Mouse (Mus musculus): ENCODE data around the gene Cadm1. TPM values are rescaled to one million over a fixed set of nuclear protein-coding genes. Genes with fewer than 3 reads are reported as not detected.

Cadm1 gene
- polyA plus RNA-seq, 1 experiment from 2014 or later: 40.1 TPM

DNA sequence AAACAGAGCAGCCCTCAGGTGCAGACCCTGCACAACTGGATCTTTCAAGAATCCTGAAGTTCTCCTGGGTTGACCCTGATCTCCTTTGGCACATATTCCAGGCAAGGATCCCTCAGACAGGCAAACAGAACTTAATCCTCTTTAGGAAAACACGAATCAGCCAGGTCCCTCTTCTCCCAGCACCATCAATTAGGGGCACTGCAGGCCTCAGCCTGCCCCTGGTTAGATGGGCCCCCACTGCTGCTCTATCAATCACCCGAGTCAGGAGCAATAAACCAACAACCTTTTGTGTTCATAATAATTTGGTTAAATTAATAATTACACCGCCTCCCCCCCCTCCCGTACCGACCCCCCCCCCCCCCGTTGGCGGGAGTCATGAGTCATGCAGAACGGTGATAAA is 308.2 kb downstream of the Cadm1 start:
- WGBS: 10% methylated on average over 8 of the region's 8 CpGs

DNA sequence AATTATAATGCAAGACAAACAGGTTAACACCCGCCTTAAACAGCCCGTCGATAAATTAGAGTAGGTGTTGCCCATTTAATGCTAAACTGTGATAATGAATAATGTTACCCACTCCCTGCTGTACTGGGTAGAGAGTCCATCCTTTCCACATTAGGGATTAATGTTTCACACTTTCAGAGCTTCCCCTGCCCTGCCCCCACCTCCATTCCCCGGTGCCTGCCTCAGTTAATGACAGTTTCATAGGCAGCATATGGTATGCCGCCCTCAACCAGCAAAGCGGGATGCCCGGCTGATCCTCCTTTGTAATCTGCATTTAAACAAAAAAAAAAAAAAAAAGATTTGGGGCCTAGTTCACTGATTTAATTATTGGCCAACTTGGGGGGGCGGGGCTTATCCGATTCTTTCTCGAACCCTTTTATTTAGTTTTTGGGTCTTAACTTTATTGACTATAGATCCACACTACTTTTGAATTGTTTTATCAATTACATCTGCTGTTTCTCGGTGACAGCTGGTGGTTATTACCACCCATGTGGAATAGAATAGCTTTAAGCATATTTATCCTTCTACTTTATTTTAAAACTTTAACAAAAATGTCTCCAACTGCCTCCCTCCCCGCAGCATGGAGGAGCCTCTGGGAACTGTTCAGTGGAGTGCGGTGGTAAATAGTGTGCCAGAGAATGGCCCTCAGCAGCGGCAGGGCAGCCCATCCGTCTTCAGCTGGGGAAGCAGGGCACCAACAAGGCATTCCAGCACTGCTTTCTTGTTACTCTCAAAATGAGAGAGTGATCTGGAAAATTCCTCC is 309.1 kb downstream of the Cadm1 start:
- H3K27me3 ChIP-seq (replicated peaks): no peaks in the 10 kb centered on the region
- H3K4me1 ChIP-seq: no peaks in the 10 kb centered on the region
- H3K9me3 ChIP-seq: no peaks in the 10 kb centered on the region
- H3K4me3 ChIP-seq (replicated peaks): no peak overlapping the region
- no peak for ATAC-seq (ENCODE audit: insufficient read depth, low FRiP score, low read depth)
- no peaks in the 10 kb centered on the region for H3K36me3 ChIP-seq
- no peak overlapping the region for H3K27ac ChIP-seq
- H3K9ac ChIP-seq: no peak overlapping the region
- 32% methylated on average over 15 of the region's 15 CpGs for WGBS
- no peak overlapping the region for H3K4me2 ChIP-seq

More for the DNA sequence above, 308.2 kb downstream of the Cadm1 start:
- Histone ChIP-seq H3K4me1 (no peaks in the 10 kb centered on the region), H3K27me3 (replicated peaks) (no peaks in the 10 kb centered on the region), H3K4me2 (no peak overlapping the region), H3K36me3 (no peaks in the 10 kb centered on the region), H3K9ac (no peak overlapping the region), H3K27ac (no peak overlapping the region), H3K4me3 (replicated peaks) (no peak overlapping the region), H3K9me3 (no peaks in the 10 kb centered on the region)
- ATAC-seq (ENCODE audit: insufficient read depth, low FRiP score, low read depth): no peak

DNA sequence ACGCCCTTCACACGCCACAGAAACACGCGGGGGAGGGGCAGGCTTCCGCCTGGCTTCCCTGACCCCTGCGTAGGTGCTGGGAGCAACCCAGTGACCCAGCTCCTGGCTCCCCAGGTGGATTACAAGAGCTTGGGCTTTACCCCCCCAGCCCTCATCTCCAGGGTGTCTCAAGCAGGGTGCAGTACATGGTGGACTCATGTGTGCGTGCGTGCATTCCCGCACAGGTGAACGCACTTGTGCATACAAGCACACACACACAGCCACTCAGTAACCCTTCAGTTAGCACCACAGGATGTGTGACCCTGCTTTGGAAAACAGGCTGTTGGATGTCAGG is 309.7 kb downstream of the Cadm1 start:
- no peak overlapping the region for H3K4me3 ChIP-seq (replicated peaks)
- H3K36me3 ChIP-seq: no peaks in the 10 kb centered on the region
- H3K27ac ChIP-seq: no peak overlapping the region
- ATAC-seq (ENCODE audit: insufficient read depth, low FRiP score, low read depth): no peak
- no peak overlapping the region for H3K4me2 ChIP-seq
- no peaks in the 10 kb centered on the region for H3K27me3 ChIP-seq (replicated peaks)
- no peaks in the 10 kb centered on the region for H3K9me3 ChIP-seq
- no peak overlapping the region for H3K9ac ChIP-seq
- WGBS: 62% methylated on average over 10 of the region's 10 CpGs
- H3K4me1 ChIP-seq: no peaks in the 10 kb centered on the region

DNA sequence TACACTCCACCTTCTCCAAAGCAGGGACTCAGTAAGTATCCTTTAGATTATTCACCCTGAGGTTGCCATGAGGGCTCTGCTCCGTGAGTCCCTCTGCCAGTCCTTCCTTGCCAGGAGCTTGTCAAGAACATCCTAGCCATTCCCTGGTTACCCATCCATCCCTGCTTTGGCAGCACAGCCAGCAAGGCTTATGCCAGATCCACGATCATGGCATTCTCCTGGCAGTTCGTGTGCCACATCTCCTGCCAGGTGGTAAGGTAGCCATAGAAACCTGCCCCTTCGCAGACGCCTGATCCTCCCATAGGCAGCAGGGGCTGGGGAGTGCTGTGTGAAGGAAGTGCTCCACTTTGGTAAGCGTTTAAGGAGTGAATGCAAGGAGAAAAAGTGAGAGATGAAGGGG is 313.4 kb downstream of the Cadm1 start:
- Histone ChIP-seq H3K9me3 (no peaks in the 10 kb centered on the region), H3K4me2 (no peak overlapping the region), H3K27me3 (replicated peaks) (no peaks in the 10 kb centered on the region), H3K4me1 (no peaks in the 10 kb centered on the region), H3K4me3 (replicated peaks) (no peak overlapping the region), H3K27ac (no peak overlapping the region), H3K9ac (no peak overlapping the region), H3K36me3 (no peaks in the 10 kb centered on the region)
- ATAC-seq (ENCODE audit: insufficient read depth, low FRiP score, low read depth): no peak
- WGBS: 82% methylated on average over 6 of the region's 6 CpGs

DNA sequence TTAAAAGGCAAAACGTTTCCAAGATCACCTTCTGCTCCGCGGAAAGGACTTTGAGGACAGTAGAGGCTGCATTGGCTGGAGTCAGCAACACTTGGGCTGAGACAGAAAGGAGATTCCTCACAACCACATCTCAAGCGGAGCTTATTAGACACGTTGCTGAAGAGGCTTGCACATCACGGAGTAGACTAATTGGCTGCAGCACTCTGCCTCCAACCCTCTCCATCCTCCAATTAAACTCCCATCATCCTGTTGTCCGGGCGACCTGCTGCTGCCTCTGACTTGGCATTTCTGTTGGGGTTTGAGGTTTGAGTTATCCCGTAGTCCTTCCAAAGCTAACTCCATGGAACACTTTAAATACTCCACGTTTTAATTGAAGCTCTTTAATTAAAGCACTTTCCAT is 316.3 kb downstream of the Cadm1 start:
- Histone ChIP-seq H3K4me2 (no peak overlapping the region), H3K4me1 (no peaks in the 10 kb centered on the region), H3K27me3 (replicated peaks) (no peaks in the 10 kb centered on the region), H3K4me3 (replicated peaks) (no peak overlapping the region), H3K9me3 (no peaks in the 10 kb centered on the region), H3K36me3 (no peaks in the 10 kb centered on the region), H3K27ac (no peak overlapping the region), H3K9ac (no peak overlapping the region)
- 82% methylated on average over 10 of the region's 10 CpGs for WGBS
- ATAC-seq (ENCODE audit: insufficient read depth, low FRiP score, low read depth): no peak

DNA sequence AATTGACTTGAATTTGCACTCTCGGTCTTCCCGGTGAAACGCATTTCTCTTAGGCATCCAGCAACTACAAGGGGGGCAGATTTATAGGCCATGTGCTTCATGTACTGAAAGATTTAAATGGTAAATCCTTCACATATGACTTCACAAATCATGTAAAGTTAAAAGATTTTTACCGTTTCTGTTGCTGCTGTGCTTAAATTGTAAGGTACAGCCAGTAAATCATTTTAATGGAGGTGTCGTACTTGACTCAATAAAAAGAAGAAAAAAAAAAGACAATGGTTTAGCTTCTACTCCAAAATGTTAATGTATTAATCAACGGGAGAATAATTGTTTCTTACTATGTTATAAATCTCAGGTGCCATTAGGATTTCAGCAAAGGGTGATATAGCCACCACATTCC is 317.0 kb downstream of the Cadm1 start:
- Histone ChIP-seq H3K9ac (no peak overlapping the region), H3K4me3 (replicated peaks) (no peak overlapping the region), H3K27me3 (replicated peaks) (no peaks in the 10 kb centered on the region), H3K4me1 (no peaks in the 10 kb centered on the region), H3K4me2 (no peak overlapping the region), H3K36me3 (no peaks in the 10 kb centered on the region), H3K9me3 (no peaks in the 10 kb centered on the region), H3K27ac (no peak overlapping the region)
- no peak for ATAC-seq (ENCODE audit: insufficient read depth, low FRiP score, low read depth)
- WGBS: 53% methylated on average over 6 of the region's 6 CpGs

DNA sequence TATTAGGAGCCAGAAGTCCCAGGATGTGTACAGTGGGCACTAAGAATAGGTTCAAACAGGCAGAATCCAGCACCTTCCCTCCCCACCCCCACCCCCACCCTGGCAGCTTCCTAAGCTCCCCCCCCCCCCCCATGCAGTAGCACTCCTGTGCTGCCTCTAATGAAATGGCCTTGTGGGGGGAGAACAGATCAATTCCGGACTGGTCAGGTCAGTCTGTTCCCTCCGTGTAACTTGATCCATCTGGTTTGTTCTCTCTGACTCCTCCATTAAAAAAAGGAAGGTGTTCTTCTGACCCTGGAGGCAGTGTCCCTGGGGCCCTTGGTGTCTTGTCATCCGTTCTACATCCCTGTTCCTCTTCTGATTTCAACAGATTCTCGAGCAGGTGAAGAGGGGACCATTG is 317.8 kb downstream of the Cadm1 start:
- H3K4me1 ChIP-seq: no peaks in the 10 kb centered on the region
- no peaks in the 10 kb centered on the region for H3K27me3 ChIP-seq (replicated peaks)
- H3K9ac ChIP-seq: no peak overlapping the region
- no peaks in the 10 kb centered on the region for H3K9me3 ChIP-seq
- no peak overlapping the region for H3K27ac ChIP-seq
- no peak overlapping the region for H3K4me2 ChIP-seq
- 22% methylated on average over 4 of the region's 4 CpGs for WGBS
- no peaks in the 10 kb centered on the region for H3K36me3 ChIP-seq
- H3K4me3 ChIP-seq (replicated peaks): no peak overlapping the region
- ATAC-seq (ENCODE audit: insufficient read depth, low FRiP score, low read depth): no peak; the same call in 1 of the 2 replicates

DNA sequence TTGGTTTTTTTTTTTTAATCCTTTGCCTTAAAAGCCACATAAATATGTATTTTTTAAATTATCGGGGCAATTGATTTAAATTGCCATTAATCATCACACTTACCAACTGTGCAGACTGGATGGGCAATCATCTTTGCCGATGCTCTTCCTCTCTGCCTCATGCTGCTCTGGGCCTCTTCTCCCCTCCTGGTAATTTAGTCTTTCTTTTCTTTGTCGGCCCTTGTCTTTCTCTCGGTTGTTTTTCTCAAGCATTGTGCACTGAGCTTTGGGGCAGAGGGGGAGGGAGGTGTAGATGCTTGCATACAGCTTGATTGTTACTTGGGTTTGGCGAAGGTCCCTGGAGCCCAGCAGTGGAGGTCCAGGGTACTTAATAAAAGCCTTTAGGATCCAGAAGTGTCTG is 318.8 kb downstream of the Cadm1 start:
- Histone ChIP-seq H3K4me2 (no peak overlapping the region), H3K4me1 (no peaks in the 10 kb centered on the region), H3K9ac (no peak overlapping the region), H3K9me3 (no peaks in the 10 kb centered on the region), H3K27ac (no peak overlapping the region), H3K4me3 (replicated peaks) (no peak overlapping the region), H3K36me3 (no peaks in the 10 kb centered on the region), H3K27me3 (replicated peaks) (no peaks in the 10 kb centered on the region)
- ATAC-seq (ENCODE audit: insufficient read depth, low FRiP score, low read depth): no peak
- 60% methylated on average over 5 of the region's 5 CpGs for WGBS

DNA sequence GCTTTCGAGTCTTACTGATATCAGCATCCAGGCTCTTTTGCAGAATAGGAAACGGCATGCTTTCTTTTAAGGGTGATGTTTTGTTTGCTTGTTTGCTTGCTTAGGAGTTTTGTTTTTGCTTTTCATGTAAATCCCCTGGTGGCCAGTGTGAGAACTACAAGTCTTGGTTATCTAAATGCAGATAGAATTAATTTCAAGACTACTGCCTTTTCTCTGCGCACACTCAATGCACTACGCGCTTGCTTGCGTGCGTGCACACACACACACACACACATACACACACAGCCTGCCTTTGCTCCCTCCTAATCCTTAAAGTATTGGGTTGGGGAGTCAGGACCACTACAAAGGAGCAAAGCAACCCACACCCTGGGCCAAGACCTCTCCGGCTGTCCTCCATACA is 326.3 kb downstream of the Cadm1 start:
- H3K4me3 ChIP-seq (replicated peaks): no peak overlapping the region
- 73% methylated on average over 8 of the region's 8 CpGs for WGBS

DNA sequence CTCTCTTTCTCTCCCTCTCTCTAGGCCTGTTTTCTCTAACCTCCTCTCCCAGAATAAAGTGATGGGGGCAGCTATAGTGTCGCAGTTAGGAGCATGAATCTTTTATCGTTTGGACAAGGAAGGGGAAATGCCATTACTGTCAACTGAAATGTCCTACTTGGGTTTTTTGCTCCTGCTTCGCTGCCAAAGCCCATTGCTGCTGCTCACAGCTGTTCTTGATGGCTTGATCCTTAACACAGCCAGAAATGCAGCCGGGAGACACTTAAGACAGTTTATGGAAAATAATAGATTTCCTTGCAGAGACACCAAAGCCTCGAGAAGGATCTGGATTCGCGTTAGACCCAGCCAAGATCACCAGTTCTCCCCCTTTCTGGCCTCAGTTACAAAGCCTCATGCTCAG is 327.3 kb downstream of the Cadm1 start:
- Histone ChIP-seq H3K4me3 (replicated peaks) (no peak overlapping the region), H3K4me1 (peaks cover 5% of the 10 kb centered on the region), H3K9me3 (no peaks in the 10 kb centered on the region), H3K9ac (no peak overlapping the region), H3K27me3 (replicated peaks) (no peaks in the 10 kb centered on the region), H3K4me2 (no peak overlapping the region), H3K36me3 (no peaks in the 10 kb centered on the region), H3K27ac (no peak overlapping the region)
- no peak; the same call in 1 of the 2 replicates for ATAC-seq (ENCODE audit: insufficient read depth, low FRiP score, low read depth)
- WGBS: 35% methylated on average over 7 of the region's 7 CpGs

More for the DNA sequence above, 326.3 kb downstream of the Cadm1 start:
- no peak for ATAC-seq (ENCODE audit: insufficient read depth, low FRiP score, low read depth)
- no peaks in the 10 kb centered on the region for H3K27me3 ChIP-seq (replicated peaks)
- H3K9me3 ChIP-seq: no peaks in the 10 kb centered on the region
- H3K4me2 ChIP-seq: no peak overlapping the region
- peaks cover 5% of the 10 kb centered on the region for H3K4me1 ChIP-seq
- no peaks in the 10 kb centered on the region for H3K36me3 ChIP-seq
- H3K9ac ChIP-seq: no peak overlapping the region
- H3K27ac ChIP-seq: no peak overlapping the region

DNA sequence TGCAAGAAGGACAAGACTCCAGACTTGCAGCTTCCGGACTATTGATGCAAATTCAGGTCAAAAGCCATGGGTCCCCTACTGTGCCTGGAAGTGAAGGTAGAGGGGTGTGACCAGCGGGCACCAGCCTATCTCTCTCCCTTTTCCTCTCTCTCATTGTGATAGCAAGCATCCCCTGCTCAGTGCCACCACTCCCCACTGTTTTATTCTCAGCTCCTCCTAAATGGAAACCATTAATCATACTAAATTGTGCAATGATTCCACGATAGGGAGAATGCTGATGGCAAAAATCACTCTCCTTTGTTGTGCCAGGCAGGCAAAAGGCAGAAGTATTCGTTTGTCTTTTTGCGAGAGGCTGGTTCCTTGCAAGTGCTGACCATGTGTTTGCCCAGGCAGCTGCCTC is 328.2 kb downstream of the Cadm1 start:
- no peak overlapping the region for H3K4me3 ChIP-seq (replicated peaks)
- H3K9ac ChIP-seq: no peak overlapping the region
- H3K27me3 ChIP-seq (replicated peaks): no peaks in the 10 kb centered on the region
- H3K4me1 ChIP-seq: peaks cover 5% of the 10 kb centered on the region
- no peaks in the 10 kb centered on the region for H3K9me3 ChIP-seq
- no peak for ATAC-seq (ENCODE audit: insufficient read depth, low FRiP score, low read depth)
- no peaks in the 10 kb centered on the region for H3K36me3 ChIP-seq
- H3K4me2 ChIP-seq: no peak overlapping the region
- H3K27ac ChIP-seq: no peak overlapping the region
- 57% methylated on average over 5 of the region's 5 CpGs for WGBS

DNA sequence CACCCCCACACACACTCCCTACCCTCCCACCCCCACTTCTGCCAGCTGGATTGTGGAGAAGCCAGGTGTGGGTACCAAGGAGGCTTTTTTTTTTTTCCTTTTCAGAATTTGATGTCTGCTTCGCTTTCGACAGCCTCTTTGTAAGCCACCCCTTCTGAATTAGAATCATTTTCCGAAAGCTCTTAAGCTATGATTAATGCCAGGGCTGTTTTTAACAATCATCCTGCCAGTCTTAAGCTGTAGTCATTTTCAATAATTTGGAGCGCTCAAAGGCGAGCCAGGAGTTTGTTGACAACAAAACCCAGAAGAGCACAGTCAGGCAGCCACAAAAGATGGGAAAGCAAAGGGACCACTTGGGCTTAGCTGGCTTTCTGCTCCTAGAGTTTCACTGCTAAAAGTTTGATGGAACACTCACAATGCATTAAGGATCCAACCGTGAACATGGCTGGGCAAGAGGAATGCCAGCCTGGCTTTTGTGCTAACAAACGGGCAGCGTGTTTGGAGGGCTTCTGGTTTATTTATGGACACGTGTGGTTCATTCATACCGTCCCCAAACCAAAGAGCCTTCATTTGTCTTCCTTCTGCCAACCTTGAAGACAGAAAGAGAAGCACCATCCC is 328.9 kb downstream of the Cadm1 start:
- Histone ChIP-seq H3K9ac (no peak overlapping the region), H3K27me3 (replicated peaks) (no peaks in the 10 kb centered on the region), H3K27ac (no peak overlapping the region), H3K36me3 (no peaks in the 10 kb centered on the region), H3K9me3 (no peaks in the 10 kb centered on the region), H3K4me2 (no peak overlapping the region), H3K4me1 (peaks cover 5% of the 10 kb centered on the region), H3K4me3 (replicated peaks) (no peak overlapping the region)
- no peak for ATAC-seq (ENCODE audit: insufficient read depth, low FRiP score, low read depth)
- 67% methylated on average over 10 of the region's 10 CpGs for WGBS

Measured in stomach, embryonic 15.5 days (tissue).